Mouse (Mus musculus): ENCODE measurements around the gene Apobec3.
"Not testable (repeated sequence)": the region's sequence is repeated elsewhere in the genome, so short reads cannot be mapped to it uniquely, and the experiment has no call there.

The Apobec3 gene

DNA sequence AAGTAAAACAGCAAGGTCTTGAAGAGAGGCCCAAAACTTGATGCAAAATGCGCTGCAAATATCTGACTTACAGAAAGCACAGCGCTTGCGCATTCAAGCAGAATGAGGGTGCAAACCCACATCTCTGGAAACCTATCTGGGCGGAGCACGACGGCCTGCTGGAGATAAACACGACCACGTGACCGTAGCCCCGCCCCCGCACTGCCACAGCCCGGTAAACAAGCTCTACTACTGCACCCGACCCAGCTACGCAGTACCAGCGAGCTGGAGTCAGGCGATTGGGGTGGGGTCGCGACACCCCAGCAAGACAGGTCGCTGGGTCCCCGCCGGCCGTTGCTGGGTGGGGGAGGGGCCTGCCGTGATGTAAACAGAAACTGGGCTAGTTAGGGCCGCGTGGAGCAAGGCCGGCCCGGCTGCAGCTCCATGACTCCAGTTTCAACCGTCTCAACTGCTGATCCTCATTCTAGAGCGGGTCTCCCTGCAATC lies 36.2 kb downstream of the Apobec3 start:
- in situ Hi-C loops (cut with MboI, MseI) = no loop called here

- in situ Hi-C loops (cut with MboI, MseI) = no loop called here
Measured at GRCm38 (mm10) chr15:79928316-79928715, 36.9 kb downstream of the Apobec3 start.

GRCm38 (mm10) chr15:79928736-79929135 lies 37.3 kb downstream of the Apobec3 start:
- in situ Hi-C loops (cut with MboI, MseI) = no loop called here

DNA sequence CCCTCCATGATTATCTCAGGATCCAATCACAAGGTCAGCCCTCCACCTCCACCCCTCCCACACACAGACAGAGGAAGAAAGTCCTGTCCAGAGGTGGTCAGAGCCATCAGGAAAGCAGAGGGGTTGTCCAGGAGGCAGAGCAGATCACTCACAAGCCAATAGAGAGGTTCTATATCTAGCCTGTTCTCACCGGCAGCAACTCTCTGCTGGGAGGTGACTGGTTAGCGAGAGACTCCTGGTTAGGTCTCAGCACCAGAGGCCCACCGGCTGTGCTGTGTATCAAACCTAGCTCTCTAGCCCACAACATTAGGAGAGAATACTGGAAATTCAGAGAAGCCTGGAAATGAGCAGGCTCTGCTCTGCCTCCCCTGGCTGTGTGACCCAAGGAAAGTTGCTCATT lies 38.3 kb downstream of the Apobec3 start:
- in situ Hi-C loops (cut with MboI, MseI) = no loop called here

- in situ Hi-C loops (cut with MboI, MseI) = no loop called here
Measured at GRCm38 (mm10) chr15:79931496-79932141, 40.2 kb downstream of the Apobec3 start.

- in situ Hi-C loops (cut with MboI, MseI) = no loop called here
Measured at GRCm38 (mm10) chr15:79932323-79932987, 41.0 kb downstream of the Apobec3 start.

- in situ Hi-C loops (cut with MboI, MseI) = no loop called here
Measured at GRCm38 (mm10) chr15:79933052-79933669, 41.7 kb downstream of the Apobec3 start.

- in situ Hi-C loops (cut with MboI, MseI) = no loop called here
Measured at GRCm38 (mm10) chr15:79933670-79934514, 42.4 kb downstream of the Apobec3 start.

DNA sequence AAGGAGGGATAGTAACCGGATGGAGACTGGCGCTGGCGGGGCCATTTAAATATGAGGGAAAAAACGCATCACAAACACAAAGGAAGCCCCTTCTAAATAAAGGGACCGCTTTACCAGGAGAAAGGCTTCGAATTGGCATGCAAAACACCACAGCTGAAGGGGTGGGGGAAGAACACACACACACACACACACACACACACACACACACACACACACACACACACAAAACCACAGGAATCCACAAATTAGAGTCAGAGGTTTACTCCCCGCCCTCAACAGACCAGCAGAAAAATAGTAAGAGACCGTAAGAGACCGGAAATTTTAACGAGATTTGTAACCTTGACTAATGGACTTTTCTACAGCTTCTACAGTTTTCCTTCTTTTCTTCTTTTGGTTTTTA lies 43.3 kb downstream of the Apobec3 start:
- in situ Hi-C loops (cut with MboI, MseI) = no loop called here

DNA sequence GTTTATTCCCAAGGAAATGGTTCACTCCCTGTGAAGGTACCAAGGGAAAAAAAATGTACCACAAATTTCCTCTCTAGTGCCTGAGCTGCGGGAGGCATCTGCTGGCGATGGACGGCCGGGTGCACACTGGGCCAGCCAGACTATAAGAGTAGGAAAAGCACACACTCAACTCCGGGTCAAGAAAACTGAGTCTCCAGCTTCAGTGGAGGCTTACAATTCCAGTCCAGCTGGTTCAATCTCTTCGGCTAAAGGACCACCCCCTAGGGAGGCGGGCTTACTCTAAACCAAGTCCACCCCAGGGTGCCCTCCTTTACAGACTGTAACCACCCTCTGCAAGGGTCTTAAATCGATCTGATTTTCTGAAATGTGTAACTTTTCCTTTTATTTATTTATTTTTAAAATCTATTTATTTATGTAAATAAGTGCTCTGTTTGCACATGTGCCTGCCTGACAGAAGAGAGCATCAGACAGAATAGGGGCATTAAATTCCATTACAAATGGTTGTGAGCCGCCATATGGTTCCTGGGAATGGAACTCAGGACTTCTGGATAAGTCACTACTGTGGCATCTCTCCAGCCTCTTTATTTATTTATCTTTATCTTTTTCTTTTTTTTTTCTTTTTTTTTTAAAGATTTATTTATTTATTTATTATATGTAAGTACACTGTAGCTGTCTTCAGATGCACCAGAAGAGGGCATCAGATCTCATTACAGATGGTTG lies 44.4 kb downstream of the Apobec3 start:
- in situ Hi-C loops (cut with MboI, MseI) = no loop called here

GRCm38 (mm10) chr15:79936374-79936751 lies 44.9 kb downstream of the Apobec3 start:
- in situ Hi-C loops (cut with MboI, MseI) = no loop called here

DNA sequence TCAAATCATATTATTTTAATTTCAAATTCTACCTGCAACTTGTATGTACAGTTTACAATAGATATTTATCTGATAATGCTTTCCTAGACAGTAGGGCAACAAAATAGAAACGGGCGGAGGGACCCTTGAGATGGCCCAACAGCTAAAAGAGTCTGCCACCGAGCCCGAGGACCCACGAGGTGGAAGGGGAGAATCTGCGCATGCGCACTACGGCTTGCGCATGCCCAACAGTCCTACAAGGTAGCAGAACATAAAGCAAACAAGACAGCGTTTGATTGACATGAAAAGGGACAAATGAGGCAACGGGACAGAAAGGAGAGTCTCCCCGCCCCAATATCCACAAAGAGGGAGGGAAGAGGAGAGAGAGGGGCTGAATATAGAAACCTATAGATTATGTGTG lies 47.6 kb downstream of the Apobec3 start:
- in situ Hi-C loops (cut with MboI, MseI) = no loop called here

GRCm38 (mm10) chr15:79939501-79939900 lies 48.0 kb downstream of the Apobec3 start:
- in situ Hi-C loops (cut with MboI, MseI) = not testable (repeated sequence)

GRCm38 (mm10) chr15:79939913-79940312 lies 48.5 kb downstream of the Apobec3 start:
- in situ Hi-C loops (cut with MboI, MseI) = no loop called here

DNA sequence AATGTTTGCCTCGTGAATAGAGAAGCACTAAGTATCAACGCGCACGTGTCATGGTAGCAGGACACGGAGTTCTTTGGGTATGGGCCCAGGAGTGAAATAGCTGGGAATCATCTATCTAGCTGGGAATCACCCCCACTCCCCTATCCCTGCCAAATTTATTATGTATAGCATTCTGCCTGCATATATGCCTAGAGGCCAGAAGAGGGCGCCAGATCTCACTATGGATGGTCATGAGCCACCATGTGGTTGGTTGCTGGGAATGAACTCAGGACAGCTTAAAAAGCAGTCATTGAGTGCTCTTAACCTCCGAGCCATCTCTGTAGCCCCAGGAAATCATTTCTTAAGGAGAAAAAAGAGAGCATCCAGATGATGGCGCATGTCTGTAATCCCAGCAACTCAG lies 49.5 kb downstream of the Apobec3 start:
- in situ Hi-C loops (cut with MboI, MseI) = no loop called here

DNA sequence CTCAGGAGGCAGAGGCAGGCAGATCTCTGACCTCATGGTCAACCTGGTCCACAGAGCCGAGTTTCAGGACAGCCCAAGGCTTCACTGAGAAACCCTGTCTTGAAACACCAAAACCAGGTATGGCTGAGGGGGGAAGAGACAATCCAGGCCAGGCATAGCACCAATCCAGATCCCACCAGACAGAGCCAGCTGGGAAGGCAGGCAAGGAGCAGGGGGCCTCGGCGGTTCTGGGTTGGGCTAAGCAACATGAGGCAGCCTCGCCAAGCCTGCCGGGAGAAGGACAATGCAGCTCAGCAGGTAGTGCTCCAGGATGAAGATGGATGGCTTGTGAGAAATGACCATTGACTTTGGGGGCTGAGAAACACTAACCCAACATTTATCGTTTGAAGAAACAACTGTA lies 51.1 kb downstream of the Apobec3 start:
- in situ Hi-C loops (cut with MboI, MseI) = no loop called here

GRCm38 (mm10) chr15:79943584-79943983 lies 52.1 kb downstream of the Apobec3 start:
- in situ Hi-C loops (cut with MboI, MseI) = no loop called here

DNA sequence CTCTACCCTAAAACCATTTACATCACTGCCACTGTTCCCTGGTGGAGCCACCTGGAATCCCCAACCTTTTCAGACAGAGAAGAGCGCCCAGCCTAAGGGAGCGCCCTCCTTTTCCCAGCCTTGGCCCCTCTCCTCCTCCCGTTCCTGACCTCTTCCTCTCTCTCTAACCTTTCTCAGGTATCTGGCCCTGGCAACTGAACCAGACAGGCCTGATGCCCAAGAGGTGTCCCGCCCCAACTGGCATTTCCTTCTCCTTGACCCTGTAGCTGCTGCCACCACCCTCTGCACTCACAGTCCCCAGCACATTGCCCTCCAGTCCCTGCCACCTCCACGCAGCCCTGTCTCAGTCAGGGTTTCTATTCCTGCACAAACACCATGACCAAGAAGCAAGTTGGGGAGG lies 53.5 kb downstream of the Apobec3 start:
- in situ Hi-C loops (cut with MboI, MseI) = loop anchor here (5.0 kb wide), 1 partner anchor 117 kb away; no protein-coding TSS in a partner anchor

- in situ Hi-C loops (cut with MboI, MseI) = loop anchor here (5.0 kb wide), 1 partner anchor 116 kb away; no protein-coding TSS in a partner anchor
Measured at GRCm38 (mm10) chr15:79946022-79946421, 54.6 kb downstream of the Apobec3 start.

- in situ Hi-C loops (cut with MboI, MseI) = loop anchor here (5.0 kb wide), 1 partner anchor 116 kb away; no protein-coding TSS in a partner anchor
Measured at GRCm38 (mm10) chr15:79946790-79947189, 55.3 kb downstream of the Apobec3 start.

DNA sequence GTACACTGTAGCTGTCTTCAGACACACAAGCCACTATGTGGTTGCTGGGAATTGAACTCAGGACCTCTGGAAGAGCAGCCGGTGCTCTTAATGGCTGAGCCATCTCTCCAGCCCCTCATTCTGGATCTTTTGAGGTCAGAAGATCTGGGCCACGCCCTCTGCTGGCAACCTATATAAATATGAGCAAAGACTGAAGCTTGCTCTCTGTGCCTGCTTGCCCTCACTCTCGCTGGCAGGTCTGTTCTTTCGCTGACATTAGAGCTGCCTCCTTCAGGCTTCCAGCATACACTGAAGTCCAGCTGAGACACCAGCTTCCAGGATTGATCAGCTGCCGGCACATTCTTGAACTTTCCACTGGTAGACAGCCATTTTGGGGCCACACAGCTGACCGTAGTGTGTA lies 56.2 kb downstream of the Apobec3 start:
- in situ Hi-C loops (cut with MboI, MseI) = loop anchor here (5.0 kb wide), 1 partner anchor 115 kb away; no protein-coding TSS in a partner anchor

All from T-helper 1 cell (primary cell).